Mouse (Mus musculus): Measurements from ENCODE around the gene Cd52. TPM values are rescaled to one million over a fixed set of nuclear protein-coding genes. Genes with fewer than 3 reads are reported as not detected.

Gene Cd52
- polyA plus RNA-seq, 1 experiment = 132 TPM

DNA sequence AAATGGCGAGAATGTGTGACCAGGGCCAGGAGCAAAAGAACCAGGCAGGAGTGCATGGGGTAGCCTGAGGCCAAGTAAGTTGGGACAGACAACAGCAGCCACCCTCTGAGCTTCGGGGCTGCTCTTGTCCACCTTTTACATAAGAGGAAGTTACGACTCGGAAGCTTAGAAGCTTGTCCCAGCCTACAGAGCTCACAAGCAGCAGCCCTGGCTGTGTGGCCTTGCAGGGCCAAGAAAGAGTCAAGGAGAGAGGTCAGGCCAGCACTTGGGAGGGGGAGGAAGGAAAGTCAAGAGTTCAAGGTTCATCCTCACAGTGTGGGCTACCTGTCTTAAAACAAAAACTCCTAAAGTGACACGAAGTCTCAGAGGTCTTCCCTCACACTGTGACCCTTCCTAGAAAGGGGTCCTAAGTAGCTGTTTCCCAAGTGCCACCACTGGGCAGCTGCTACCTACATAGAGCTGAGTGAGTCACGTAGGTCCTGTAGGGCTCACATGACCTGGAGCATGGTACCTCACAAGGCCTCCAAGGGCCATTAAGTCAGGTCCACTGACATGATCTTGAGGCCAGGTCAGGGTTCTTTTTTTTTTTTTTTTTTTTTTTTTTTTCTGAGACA is 25.4 kb upstream of the Cd52 start:
- 80% methylated on average over 6 of the region's 6 CpGs for WGBS
- no peak for DNase-seq (ENCODE audit: low read depth, low spot score)

DNA sequence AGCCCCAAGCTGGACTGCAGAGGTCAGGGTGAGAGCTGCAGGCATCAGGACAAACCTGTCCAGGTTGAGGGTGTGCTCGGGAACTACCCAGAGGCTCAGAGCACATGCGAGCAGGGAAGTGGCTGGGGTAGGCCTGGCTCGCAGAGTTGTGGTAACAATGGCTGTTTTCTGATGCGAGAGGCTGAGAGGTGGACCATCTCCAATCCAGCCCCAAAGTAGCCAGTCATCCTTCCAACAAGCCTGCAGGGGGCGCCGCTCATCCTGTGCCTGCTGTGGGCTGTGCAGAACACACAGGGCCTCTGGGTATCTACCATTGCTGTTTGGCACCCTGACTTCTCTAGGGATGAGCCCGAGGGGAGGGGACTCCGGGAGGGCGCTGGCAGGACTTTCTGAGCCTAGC is 24.8 kb upstream of the Cd52 start:
- 80% methylated on average over 9 of the region's 9 CpGs for WGBS
- DNase-seq (ENCODE audit: low read depth, low spot score) = no peak

DNA sequence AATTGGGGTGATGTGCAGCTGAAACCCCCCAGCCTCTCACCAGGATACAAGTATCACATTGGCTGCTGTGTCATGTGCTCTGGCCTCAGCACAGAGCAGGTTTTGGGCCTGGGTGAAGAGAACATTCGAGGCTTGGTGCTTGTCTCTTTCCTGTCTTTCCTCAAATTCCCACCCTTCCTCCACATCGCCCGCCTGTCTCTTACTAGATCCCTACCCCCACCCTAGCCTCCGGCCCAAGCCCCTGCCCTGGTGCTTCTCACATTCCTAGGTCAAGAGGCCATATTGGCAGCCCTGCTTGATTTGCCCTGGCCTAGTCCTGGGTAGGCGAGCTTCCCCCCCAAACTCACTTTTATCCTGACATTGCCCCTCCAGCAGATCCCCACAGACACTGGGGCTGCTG is 24.2 kb upstream of the Cd52 start:
- DNase-seq (ENCODE audit: low read depth, low spot score) = no peak
- 86% methylated on average over 5 of the region's 5 CpGs for WGBS

DNA sequence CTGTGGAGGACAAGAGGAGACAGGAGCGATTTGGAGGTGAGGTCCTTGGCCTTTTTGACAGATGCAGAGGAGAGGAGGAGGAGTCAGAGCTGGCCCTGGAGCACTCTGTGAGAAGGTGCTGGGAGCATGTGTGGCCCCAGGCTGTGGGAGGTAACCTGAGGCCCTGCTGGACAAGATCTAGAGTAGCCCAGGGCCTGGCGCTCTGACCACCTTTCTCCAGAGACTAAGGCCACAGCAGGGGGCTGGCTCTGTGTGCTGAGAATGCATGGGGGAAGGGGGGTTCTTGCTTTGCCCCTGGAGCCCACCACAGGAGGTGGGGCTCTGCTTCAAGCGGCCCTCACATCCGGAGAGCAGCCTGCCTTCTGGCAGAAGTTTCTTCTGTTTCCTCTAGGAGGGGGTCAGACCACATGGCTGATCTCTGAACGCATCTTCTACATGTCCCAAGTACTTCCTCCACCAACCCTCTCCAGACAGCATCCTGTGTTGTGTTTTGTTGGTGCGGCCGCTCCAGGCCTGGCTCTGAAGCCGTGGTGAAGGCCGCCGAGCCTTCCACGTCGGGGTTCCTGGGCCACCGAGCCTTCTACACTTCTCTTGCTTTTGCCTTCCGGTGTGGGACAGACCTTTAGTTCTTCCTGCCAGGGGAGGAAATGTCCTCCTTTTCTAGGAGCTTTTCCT is 23.4 kb upstream of the Cd52 start:
- WGBS = 74% methylated on average over 14 of the region's 14 CpGs

DNA sequence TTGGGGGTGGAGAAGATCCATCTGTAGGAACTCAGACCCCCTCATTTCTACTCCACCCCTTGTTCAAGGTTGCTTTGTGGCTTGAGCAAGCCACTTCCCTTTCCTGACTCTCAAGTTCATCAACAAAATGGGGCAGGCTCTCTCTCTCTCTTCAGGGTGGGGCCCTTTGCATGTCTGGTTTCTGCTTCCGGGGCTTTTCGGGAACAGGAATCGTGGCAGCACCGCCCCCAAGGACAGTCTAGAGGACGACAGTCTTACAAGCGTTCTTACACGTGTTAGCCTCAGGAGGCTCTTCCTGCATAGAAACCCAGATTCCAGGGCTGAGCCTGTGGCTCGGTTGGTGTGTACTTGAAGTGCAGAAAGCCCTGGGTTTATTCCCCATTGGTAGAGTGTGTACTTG is 22.1 kb upstream of the Cd52 start:
- 47% methylated on average over 8 of the region's 8 CpGs for WGBS
- DNase-seq (ENCODE audit: low read depth, low spot score) = no peak

More for the DNA sequence above, 23.4 kb upstream of the Cd52 start:
- no peak for DNase-seq (ENCODE audit: low read depth, low spot score)

DNA sequence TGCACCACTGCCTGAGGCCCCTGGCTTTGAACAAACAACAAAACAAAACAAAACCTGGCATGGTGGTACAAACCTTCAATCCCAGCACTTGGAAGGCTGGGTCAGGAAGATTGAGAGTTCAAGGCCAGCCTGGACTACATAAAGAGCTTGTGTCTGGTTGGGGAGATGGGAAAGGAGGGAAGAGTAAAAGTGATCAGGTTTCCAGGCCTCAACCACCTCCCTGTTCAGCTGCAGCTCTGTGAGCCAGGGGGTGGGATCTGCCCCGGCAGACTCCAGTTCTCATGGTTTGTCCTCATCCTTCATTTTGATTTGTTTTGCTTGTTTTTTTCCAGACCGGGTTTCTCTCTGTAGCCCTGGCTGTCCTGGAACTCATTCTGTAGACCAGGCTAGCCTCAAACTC is 21.6 kb upstream of the Cd52 start:
- DNase-seq (ENCODE audit: low read depth, low spot score) = no peak
- WGBS = 70% methylated on average over 2 of the region's 2 CpGs

DNA sequence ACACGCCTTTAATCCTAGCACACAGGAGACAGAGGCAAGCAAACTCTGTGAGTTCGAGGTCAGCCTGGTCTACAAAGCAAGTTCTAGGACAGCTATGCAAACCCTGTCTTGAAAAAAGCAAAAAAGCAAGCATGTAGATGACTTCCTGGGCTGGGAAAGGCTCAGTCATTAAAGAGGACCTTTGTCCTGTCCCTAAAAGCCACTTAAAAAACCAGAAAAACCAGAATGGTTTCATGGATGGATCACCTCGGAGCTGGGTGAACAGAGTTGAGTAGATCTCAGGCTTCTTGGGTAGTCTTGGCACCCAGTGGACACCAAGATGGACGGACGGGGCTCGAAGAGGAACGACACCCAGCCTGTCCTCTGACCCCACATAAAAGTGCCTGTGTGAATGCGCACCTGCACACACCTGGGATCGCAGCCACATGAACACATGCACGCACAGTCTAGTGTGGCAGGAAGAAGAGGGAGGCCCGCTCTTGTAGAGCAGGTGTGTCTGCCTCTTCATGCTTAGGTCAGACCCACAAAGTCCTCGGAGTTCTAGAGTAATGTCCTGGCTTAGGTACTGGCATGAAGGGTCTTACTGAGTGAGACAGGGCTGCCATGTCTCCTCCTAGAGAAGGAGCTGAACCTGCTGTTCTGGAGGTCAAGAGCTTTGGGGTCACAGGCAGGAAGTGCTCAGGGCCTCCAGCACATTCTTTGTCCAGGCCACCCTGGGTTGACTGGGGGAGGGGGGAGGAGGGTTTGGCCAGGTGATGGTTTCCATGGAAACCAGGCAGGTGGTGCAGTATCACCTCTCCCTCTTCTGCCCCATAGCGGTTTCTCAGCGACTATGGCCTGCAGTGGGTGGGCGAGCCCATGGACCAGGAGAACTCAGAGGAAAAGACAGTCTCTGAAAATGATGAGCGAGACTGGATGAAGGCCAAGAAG is 20.6 kb upstream of the Cd52 start:
- DNase-seq (ENCODE audit: low read depth, low spot score) = no peak
- 44% methylated on average over 16 of the region's 16 CpGs for WGBS

DNA sequence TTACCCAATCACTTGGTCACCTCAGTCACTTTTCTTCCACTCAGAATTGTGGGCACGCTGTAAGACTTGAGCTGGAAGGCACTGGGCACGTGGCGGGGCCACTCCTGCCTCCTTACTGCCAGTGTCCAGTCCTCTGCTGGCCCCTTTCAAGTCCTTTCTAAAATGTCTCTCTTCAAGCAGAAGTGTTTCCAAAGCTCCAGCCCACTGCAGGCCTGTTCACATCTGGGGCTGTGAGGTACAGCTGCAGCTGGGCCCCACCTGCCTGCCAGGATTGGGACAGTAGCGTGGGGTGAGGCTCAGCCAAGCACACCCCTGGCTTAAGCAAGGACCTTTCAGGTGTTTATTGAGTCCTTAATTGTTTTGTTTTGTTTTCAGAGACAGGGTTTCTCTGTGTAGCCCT is 19.2 kb upstream of the Cd52 start:
- no peak for DNase-seq (ENCODE audit: low read depth, low spot score)
- 86% methylated on average over 4 of the region's 4 CpGs for WGBS

DNA sequence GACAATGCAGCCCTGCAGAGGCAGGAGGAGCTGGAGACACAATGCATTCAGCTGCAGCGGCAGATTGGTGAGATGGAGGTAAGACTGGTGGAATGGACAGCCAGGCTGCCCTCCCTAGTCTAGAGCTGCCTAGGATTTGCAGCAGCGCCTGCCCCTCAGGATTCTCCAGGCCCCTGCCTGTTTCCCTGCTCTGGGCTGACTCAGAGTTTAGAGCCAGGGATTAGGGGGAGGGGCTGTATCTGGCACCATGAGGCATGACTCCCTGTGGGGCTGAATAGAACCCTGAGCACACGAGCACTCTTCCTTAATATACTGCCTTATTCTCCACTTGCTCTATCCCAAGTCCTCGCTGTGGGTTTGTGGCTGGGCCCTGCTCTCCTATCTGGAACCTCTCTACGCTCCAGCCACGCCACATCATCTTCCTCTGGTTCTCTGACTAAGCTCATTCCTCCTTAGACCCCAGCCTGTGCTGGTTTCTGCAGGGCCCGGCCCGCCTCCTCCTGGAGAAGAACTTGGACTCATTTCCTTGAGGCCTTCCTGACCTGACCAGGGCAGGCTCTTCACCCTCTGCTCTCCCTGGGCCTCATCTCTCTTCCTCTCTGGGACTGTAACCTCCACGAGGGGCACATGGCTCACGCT is 18.6 kb upstream of the Cd52 start:
- DNase-seq (ENCODE audit: low read depth, low spot score) = no peak
- 82% methylated on average over 10 of the region's 10 CpGs for WGBS

DNA sequence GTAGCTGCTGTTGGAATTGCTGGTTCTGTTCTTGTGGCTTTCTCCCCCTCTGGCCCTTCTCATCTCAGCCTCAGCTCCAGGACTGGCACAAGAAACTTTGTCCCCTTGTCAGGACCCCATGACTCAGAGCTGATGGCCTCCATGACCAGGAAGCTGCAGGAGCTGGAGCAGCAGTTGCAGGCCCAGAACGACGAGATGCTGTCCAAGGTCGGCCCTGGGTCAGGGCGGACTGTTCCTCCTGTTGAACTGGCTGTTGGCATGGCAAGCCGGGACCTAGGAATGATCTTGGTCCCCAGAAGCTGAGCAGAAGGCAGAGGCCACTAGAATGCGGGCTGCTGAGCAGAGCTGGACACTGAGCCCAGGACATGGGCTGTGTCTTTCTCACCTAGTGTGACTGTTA is 17.5 kb upstream of the Cd52 start:
- DNase-seq (ENCODE audit: low read depth, low spot score) = no peak
- 77% methylated on average over 6 of the region's 6 CpGs for WGBS

DNA sequence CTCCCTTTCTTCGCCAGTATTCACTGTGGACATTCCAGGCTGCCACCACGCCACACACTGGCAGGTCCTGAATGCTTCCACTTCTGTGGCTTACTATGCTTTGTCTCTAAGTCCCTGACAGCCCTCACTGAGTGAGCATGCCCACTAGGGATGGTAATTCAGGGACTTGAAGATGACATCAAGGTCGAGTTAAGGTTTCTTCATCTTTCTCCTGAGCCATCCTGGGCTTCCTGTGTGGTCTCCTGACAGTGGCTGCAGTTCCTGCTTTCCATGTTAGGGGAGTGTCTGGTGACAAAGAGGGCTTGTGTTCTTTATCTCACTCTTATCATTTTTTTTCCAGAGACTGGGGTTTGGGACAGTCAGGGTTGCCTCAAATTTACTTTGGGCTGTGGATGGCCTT is 15.8 kb upstream of the Cd52 start:
- 52% methylated on average over 3 of the region's 3 CpGs for WGBS
- no peak for DNase-seq (ENCODE audit: low read depth, low spot score)

DNA sequence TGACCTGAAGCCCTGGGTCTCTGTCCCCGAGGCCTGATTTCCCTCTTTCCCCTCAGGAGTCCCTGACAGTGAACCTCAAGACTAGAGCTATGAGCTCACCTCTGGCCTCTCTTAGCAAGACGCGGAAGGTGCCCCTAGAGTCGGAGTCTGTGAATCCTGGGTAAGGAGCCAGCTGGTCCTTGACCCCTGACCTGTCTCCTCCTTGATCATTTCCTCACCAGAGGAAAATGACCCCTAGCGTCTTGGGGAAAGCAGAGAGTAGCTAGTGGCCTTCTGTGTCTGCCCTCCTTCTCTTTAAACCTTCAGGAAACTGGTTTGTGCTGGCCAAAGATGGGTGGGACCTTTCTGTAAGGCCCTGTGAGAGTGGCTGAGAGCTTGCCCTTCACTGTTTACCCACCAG is 13.3 kb upstream of the Cd52 start:
- DNase-seq (ENCODE audit: low read depth, low spot score) = no peak
- 65% methylated on average over 5 of the region's 5 CpGs for whole genome bisulfite sequencing

DNA sequence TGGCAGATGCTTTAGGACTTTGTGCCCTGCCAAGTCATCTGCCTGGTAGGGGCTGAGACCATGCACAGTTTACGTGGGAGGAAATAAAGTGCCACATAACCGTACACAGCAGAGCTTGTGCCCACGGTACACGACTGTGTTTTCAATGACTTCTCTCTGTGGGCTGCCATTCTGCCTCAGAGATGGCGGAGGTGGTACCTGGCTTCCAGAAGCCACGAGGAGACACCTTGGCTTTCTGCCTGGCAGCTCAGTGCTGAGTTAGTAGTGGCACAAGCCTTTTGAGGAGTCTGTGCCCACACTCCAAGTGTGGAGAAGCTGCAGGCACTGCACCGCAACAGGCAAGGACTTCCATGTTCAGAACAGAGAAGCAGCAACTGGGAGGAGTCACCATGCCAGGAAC is 12.8 kb upstream of the Cd52 start:
- no peak for DNase-seq (ENCODE audit: low read depth, low spot score)
- 79% methylated on average over 7 of the region's 7 CpGs for WGBS

DNA sequence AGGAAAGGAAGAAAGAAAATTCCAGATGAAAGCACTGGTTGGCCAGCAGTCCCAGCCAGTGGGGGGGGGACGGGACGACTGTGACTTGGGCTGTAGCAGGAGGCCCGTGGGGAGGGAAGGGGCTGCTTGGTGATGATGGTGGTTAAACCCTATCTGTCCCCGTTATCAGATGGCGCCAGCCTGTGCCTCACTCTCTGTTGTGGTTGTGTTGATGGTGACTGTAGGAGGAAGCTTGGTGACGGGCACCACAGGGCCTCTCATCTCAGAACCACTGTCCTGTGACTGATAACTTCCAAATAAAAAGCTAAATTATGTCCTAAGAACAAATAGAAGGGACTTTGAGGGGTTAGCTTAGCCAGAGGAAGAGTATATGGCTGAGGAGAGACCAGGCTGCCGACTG is 11.2 kb upstream of the Cd52 start:
- WGBS = 75% methylated on average over 7 of the region's 7 CpGs
- DNase-seq (ENCODE audit: low read depth, low spot score) = no peak

DNA sequence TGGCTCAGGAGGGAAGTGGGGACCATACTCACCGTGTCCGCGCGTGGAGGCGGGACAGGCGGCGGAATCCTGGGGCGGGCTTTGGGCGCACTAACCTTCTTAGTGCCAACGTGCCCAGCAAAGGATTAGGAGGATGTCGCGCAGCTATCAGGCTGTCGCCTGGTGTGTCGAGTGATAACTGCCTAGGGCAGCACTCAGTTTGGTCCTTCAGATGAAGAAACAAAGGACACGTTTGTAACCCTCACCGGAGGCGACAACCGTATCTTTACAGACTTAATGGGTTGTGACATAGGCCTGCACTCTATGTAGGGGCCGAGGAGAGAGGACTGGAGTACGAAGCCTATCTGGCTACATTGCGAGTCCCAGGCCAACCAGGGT is 7.8 kb upstream of the Cd52 start:
- no peak for DNase-seq (ENCODE audit: low read depth, low spot score)
- WGBS = 5% methylated on average over 21 of the region's 21 CpGs

DNA sequence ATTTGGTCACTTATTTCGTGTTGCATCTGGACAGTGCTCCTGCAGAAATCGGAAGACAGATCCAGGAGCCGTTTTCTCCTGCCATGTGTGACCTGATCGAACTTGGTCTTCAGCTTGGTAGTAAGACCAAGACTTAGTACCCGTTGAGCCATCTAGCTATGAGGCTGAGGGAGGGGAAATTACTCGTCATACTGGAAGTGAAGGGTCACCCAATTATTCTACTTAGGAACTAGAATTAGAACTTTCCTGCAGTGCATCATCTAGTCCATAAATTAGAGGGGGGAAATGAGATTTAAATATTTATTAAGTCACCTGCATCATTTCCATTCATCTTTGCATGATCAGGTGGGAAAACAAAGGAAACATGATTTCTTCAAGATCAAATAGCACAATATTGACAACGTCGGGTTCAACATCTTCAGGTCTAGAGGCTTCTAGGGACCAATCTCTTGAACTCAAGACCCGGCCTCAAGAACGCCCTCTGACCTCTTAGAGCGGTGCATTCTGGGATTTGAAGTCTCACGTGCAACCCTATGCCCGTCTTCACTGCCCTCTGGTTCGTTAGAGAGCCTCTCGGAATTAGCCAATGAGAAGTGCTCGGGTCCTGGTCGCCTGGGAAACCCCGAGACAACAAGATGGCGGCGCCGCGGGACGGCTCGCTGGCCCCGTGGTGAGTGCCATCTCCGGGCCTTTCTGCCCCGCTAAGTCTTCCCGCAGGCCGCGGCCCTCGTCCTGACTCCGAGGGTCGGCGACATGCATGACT is 7.3 kb upstream of the Cd52 start, which contains the start of gene Ubxn11:
TSS of gene Ubxn11 (plus strand) at position 592 of the 763 bp plus-strand sequence.
- DNase-seq (ENCODE audit: low read depth, low spot score) = peak; percentile 70
- 18% methylated on average over 34 of the region's 34 CpGs for WGBS

DNA sequence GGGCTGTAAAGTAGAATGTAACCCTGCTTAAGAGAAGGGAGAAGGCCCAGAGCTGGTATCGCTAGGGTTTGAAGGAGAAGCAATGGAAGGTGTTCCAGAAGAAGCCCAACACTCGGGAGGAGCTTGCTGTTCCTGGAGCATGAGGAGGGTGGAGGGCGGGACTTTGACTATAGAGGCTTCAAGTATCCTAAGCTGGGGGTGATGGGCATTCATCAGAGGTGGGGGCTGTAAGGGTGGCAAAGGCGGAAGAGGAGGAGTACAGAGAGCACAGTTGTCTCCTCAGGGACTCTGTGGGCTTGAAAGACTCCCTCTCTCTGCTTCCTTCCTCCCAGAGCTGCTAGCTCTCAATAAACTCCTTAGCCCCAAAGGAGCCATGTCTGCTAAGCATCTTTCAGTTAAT is 5.4 kb upstream of the Cd52 start:
- WGBS = 78% methylated on average over 4 of the region's 4 CpGs

DNA sequence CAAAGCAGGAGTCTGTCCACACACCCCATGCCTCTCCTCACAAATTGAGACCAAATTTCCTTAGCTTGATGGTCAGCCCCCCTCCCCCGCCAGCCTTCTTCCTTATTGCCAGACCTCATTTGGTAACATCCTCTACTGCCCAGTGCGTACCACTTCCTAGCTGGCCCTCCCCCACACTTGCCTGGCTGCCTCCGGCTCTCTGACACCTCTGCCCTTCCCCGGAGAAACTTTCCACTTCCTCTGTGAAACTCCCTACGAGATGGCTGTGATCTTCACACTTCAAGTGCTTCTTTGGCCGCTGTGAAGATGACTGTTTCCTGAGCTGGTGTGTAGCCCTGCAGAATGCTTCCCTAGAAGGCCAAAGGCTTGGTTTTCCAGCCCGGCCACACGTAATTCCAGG is 3.7 kb upstream of the Cd52 start:
- no peak for DNase-seq (ENCODE audit: low read depth, low spot score)

More for the DNA sequence above, 5.4 kb upstream of the Cd52 start:
- no peak for DNase-seq (ENCODE audit: low read depth, low spot score)

DNA sequence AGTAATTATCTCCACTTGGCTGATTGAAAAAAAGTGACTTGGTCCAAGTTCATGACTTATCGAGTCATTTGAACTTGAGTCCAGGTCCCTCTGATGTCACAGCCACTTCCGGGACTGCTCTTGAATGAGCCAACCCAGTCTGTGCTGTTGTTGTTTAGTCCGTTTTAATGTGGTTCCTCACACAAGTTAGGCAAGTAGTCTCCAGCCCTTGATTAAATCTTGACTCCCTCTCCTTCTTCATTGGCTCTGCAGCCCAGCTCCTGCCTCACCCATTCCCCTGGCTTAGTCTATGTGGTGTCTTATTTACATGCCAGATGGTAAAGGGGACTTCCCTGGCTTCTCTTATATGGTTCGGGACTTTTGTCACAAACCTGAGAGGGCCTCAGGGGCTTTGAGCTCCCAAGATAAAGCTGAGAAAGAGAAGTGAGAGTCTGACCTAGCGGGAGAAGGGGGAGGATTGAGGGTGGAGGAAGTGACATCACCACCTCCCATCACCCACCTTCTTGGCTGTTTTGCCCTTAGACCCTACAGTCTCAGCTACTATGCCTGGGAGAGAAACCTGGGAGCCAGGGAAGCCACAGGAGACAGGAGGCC is 2.2 kb upstream of the Cd52 start:
- WGBS = 63% methylated on average over 5 of the region's 5 CpGs
- DNase-seq (ENCODE audit: low read depth, low spot score) = no peak

More for the DNA sequence above, 3.7 kb upstream of the Cd52 start:
- 45% methylated on average over 8 of the region's 8 CpGs for WGBS

All from large intestine, adult 2 months (tissue).